Mouse (Mus musculus): ENCODE measurements around the gene Dnttip1.

DNA sequence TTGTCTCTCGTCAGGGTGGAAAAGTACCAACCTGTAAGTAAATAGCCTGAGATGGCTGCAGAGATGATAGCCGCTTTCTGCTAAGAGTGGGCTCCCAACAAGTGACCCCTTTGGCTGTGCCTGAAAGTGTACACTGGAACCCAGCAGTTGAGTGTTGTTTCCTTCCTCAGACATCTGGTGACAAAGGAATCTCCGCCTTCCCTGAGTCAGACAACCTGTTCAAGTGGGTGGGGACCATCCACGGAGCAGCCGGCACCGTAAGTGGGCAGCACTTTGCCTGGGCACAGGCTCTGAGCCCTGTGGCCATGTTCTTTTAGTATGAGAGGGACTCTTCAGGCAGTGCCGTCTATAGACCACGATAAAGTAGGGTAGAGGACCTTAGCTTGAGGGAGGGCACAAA lies 25.3 kb downstream of the Dnttip1 start:
- TF ChIP-seq CTCF (IDR thresholded peaks at IDR 0.05; ENCODE audit: low read depth, low read length), result no peak
- TF ChIP-seq POLR2A (IDR thresholded peaks at IDR 0.05; ENCODE audit: borderline replicate concordance, low read depth, low read length), result no peak
